Mouse (Mus musculus): ENCODE data around the gene Tle4. TPM values are rescaled to one million over a fixed set of nuclear protein-coding genes. Genes with fewer than 3 reads are reported as not detected.
"Not testable (repeated sequence)": the region's sequence is repeated elsewhere in the genome, so short reads cannot be mapped to it uniquely, and the experiment has no call there.

The Tle4 gene
- polyA plus RNA-seq (2012; rRNA removed) = 10.4 and 10.5 TPM in 2 replicates

- no peaks in the 10 kb centered on the region for H3K27me3 ChIP-seq (replicated peaks; ENCODE audit: control insufficient read depth, insufficient read depth, low read length)
- peak within 1 kb of the TSS; percentile 79 for H3K4me3 ChIP-seq (ENCODE audit: insufficient read depth, low read depth, low read length)
- no peaks in the 10 kb centered on the region for H3K36me3 ChIP-seq (ENCODE audit: control insufficient read depth, insufficient read depth, low read length)
- peak; percentile 100 for DNase-seq
- peak within 1 kb of the TSS; percentile 79 for H3K27ac ChIP-seq (ENCODE audit: insufficient read depth, low read depth, low read length)
- H3K4me1 ChIP-seq (ENCODE audit: control insufficient read depth, insufficient read depth, low read length) = peaks cover 3% of the 10 kb centered on the region; the same call in 1 of the 2 replicates
- under 1% methylated on average over 71 of the region's 71 CpGs for WGBS
- TF ChIP-seq CTCF (conservative IDR thresholded peaks at IDR 0.05; ENCODE audit: insufficient read depth, insufficient read length, low read depth, low read length) = no peak
- TF ChIP-seq POLR2A (IDR thresholded peaks at IDR 0.05; ENCODE audit: low read depth, low read length) = peak; percentile 97
Measured at GRCm38 (mm10) chr19:14597917-14598689, at the start of gene Tle4. TSS of gene Tle4 (minus strand) at chr19:14598051.

GRCm38 (mm10) chr19:14645666-14646065, 47.8 kb upstream of the Tle4 start:
- H3K4me3 ChIP-seq (ENCODE audit: insufficient read depth, low read depth, low read length) = no peak overlapping the region
- WGBS = 52% methylated on average over 2 of the region's 2 CpGs
- no peaks in the 10 kb centered on the region for H3K36me3 ChIP-seq (ENCODE audit: control insufficient read depth, insufficient read depth, low read length)
- DNase-seq = no peak
- H3K27ac ChIP-seq (ENCODE audit: insufficient read depth, low read depth, low read length) = no peak overlapping the region
- no peaks in the 10 kb centered on the region for H3K4me1 ChIP-seq (ENCODE audit: control insufficient read depth, insufficient read depth, low read length)
- TF ChIP-seq POLR2A (IDR thresholded peaks at IDR 0.05; ENCODE audit: low read depth, low read length) (no peak), CTCF (conservative IDR thresholded peaks at IDR 0.05; ENCODE audit: insufficient read depth, insufficient read length, low read depth, low read length) (no peak)
- no peaks in the 10 kb centered on the region for H3K27me3 ChIP-seq (replicated peaks; ENCODE audit: control insufficient read depth, insufficient read depth, low read length)

GRCm38 (mm10) chr19:14644756-14645155, 46.9 kb upstream of the Tle4 start:
- no peaks in the 10 kb centered on the region for H3K27me3 ChIP-seq (replicated peaks; ENCODE audit: control insufficient read depth, insufficient read depth, low read length)
- H3K27ac ChIP-seq (ENCODE audit: insufficient read depth, low read depth, low read length) = no peak overlapping the region
- no peak overlapping the region for H3K4me3 ChIP-seq (ENCODE audit: insufficient read depth, low read depth, low read length)
- TF ChIP-seq CTCF (conservative IDR thresholded peaks at IDR 0.05; ENCODE audit: insufficient read depth, insufficient read length, low read depth, low read length) = no peak
- TF ChIP-seq POLR2A (IDR thresholded peaks at IDR 0.05; ENCODE audit: low read depth, low read length) = no peak
- WGBS = 85% methylated on average over 3 of the region's 3 CpGs
- DNase-seq = no peak
- no peaks in the 10 kb centered on the region for H3K4me1 ChIP-seq (ENCODE audit: control insufficient read depth, insufficient read depth, low read length)
- H3K36me3 ChIP-seq (ENCODE audit: control insufficient read depth, insufficient read depth, low read length) = no peaks in the 10 kb centered on the region

GRCm38 (mm10) chr19:14643091-14643490, 45.2 kb upstream of the Tle4 start:
- H3K27me3 ChIP-seq (replicated peaks; ENCODE audit: control insufficient read depth, insufficient read depth, low read length); H3K36me3 ChIP-seq (ENCODE audit: control insufficient read depth, insufficient read depth, low read length); H3K4me1 ChIP-seq (ENCODE audit: control insufficient read depth, insufficient read depth, low read length); DNase-seq; H3K4me3 ChIP-seq (ENCODE audit: insufficient read depth, low read depth, low read length); H3K27ac ChIP-seq (ENCODE audit: insufficient read depth, low read depth, low read length): not testable (repeated sequence)
- WGBS = 92% methylated on average over 4 of the region's 4 CpGs

- Histone ChIP-seq H3K4me3 (ENCODE audit: insufficient read depth, low read depth, low read length) (no peak overlapping the region), H3K27me3 (replicated peaks; ENCODE audit: control insufficient read depth, insufficient read depth, low read length) (no peaks in the 10 kb centered on the region), H3K36me3 (ENCODE audit: control insufficient read depth, insufficient read depth, low read length) (no peaks in the 10 kb centered on the region), H3K4me1 (ENCODE audit: control insufficient read depth, insufficient read depth, low read length) (no peaks in the 10 kb centered on the region), H3K27ac (ENCODE audit: insufficient read depth, low read depth, low read length) (no peak overlapping the region)
- no peak for DNase-seq
- TF ChIP-seq POLR2A (IDR thresholded peaks at IDR 0.05; ENCODE audit: low read depth, low read length) (no peak), CTCF (conservative IDR thresholded peaks at IDR 0.05; ENCODE audit: insufficient read depth, insufficient read length, low read depth, low read length) (no peak)
- 85% methylated on average over 10 of the region's 10 CpGs for WGBS
Measured at GRCm38 (mm10) chr19:14642663-14643062, 44.8 kb upstream of the Tle4 start.

- Histone ChIP-seq H3K36me3 (ENCODE audit: control insufficient read depth, insufficient read depth, low read length) (no peaks in the 10 kb centered on the region), H3K27me3 (replicated peaks; ENCODE audit: control insufficient read depth, insufficient read depth, low read length) (no peaks in the 10 kb centered on the region), H3K4me1 (ENCODE audit: control insufficient read depth, insufficient read depth, low read length) (no peaks in the 10 kb centered on the region), H3K4me3 (ENCODE audit: insufficient read depth, low read depth, low read length) (no peak overlapping the region), H3K27ac (ENCODE audit: insufficient read depth, low read depth, low read length) (no peak overlapping the region)
- peak; percentile 16 for DNase-seq
- TF ChIP-seq POLR2A (IDR thresholded peaks at IDR 0.05; ENCODE audit: low read depth, low read length) = no peak
- TF ChIP-seq CTCF (conservative IDR thresholded peaks at IDR 0.05; ENCODE audit: insufficient read depth, insufficient read length, low read depth, low read length) = no peak
- whole genome bisulfite sequencing = 43% methylated on average over 10 of the region's 10 CpGs
Measured at GRCm38 (mm10) chr19:14635213-14635928, 37.5 kb upstream of the Tle4 start.

GRCm38 (mm10) chr19:14623355-14623754, 25.5 kb upstream of the Tle4 start:
- 87% methylated on average over 4 of the region's 4 CpGs for WGBS
- Histone ChIP-seq H3K27ac (ENCODE audit: insufficient read depth, low read depth, low read length) (no peak overlapping the region), H3K4me3 (ENCODE audit: insufficient read depth, low read depth, low read length) (no peak overlapping the region), H3K4me1 (ENCODE audit: control insufficient read depth, insufficient read depth, low read length) (no peaks in the 10 kb centered on the region), H3K36me3 (ENCODE audit: control insufficient read depth, insufficient read depth, low read length) (no peaks in the 10 kb centered on the region), H3K27me3 (replicated peaks; ENCODE audit: control insufficient read depth, insufficient read depth, low read length) (no peaks in the 10 kb centered on the region)
- DNase-seq = no peak
- TF ChIP-seq CTCF (conservative IDR thresholded peaks at IDR 0.05; ENCODE audit: insufficient read depth, insufficient read length, low read depth, low read length) (no peak), POLR2A (IDR thresholded peaks at IDR 0.05; ENCODE audit: low read depth, low read length) (no peak)

All from kidney, adult 2 months (tissue).